Comparison of ENCODE assay signal across 9 mouse cellular contexts in genomic region chr10:22151056-22151862, GRCm38 (mm10). TPM values are rescaled to one million over a fixed set of nuclear protein-coding genes. Genes with fewer than 3 reads are reported as not detected.
DNase-seq lines count a peak whose midpoint lies in the region; ATAC-seq lines count a peak whose summit lies in the region.
"Not testable (repeated sequence)": the region's sequence is repeated elsewhere in the genome, so short reads cannot be mapped to it uniquely, and the experiment has no call there.
"Had no signal": no experiment of that assay in that cellular context is flagged by ENCODE, and none has a peak within 500 bp of the region (broad histone marks: within the 10 kb centered on the region; RNA-seq: fewer than 3 reads in every experiment).

No protein-coding gene starts in this region.

- peak overlapping the region; percentile 22 for H3K4me3 ChIP-seq in embryonic facial prominence, embryonic 13.5 days
- H3K4me3 ChIP-seq in heart, embryonic 10.5 days, result peak overlapping the region; percentile 77
- H3K4me3 ChIP-seq in hindbrain, embryonic 15.5 days; neural tube, embryonic 12.5 days: not testable (repeated sequence)
- peak overlapping the region; percentile 41 for H3K4me3 ChIP-seq in limb, embryonic 10.5 days
- H3K4me3 ChIP-seq in lung, embryonic 16.5 days (ENCODE audit: low read length), result peak overlapping the region; percentile 74

- not testable (repeated sequence) for H3K9ac ChIP-seq in embryonic facial prominence, embryonic 13.5 days; hindbrain, embryonic 15.5 days; lung, embryonic 16.5 days (ENCODE audit: low read length); neural tube, embryonic 12.5 days

- peaks cover 18% of the 10 kb centered on the region for H3K4me1 ChIP-seq in embryonic facial prominence, embryonic 13.5 days
- peaks cover 12% of the 10 kb centered on the region for H3K4me1 ChIP-seq in heart, embryonic 10.5 days
- H3K4me1 ChIP-seq in hindbrain, embryonic 15.5 days (replicated peaks), result peaks cover 28% of the 10 kb centered on the region
- H3K4me1 ChIP-seq in limb, embryonic 10.5 days, result peaks cover 25% of the 10 kb centered on the region
- H3K4me1 ChIP-seq in lung, embryonic 16.5 days (replicated peaks; ENCODE audit: control insufficient read depth, insufficient read depth, low read length), result peaks cover 12% of the 10 kb centered on the region
- H3K4me1 ChIP-seq in neural tube, embryonic 12.5 days, result peaks cover 28% of the 10 kb centered on the region

- H3K9me3 ChIP-seq in embryonic facial prominence, embryonic 13.5 days; heart, embryonic 10.5 days; hindbrain, embryonic 15.5 days; limb, embryonic 10.5 days (replicated peaks); lung, embryonic 16.5 days (ENCODE audit: control insufficient read depth, low read length); neural tube, embryonic 12.5 days: not testable (repeated sequence)

- H3K36me3 ChIP-seq in embryonic facial prominence, embryonic 13.5 days; heart, embryonic 10.5 days; hindbrain, embryonic 15.5 days; limb, embryonic 10.5 days; lung, embryonic 16.5 days (ENCODE audit: control insufficient read depth, insufficient read depth, low read length); neural tube, embryonic 12.5 days: not testable (repeated sequence)

- peak; percentile 1 for DNase-seq in NIH3T3 (ENCODE audit: low read depth)
- DNase-seq in heart, embryonic 10.5 days (ENCODE audit: low spot score), result not testable (repeated sequence)
- peak; percentile 51 for DNase-seq in limb, embryonic 10.5 days (ENCODE audit: low spot score)
- peak; percentile 48 for DNase-seq in testis, postnatal 10 days (ENCODE audit: low spot score)

- peak overlapping the region; percentile 95 for H3K4me2 ChIP-seq in embryonic facial prominence, embryonic 13.5 days
- H3K4me2 ChIP-seq in hindbrain, embryonic 15.5 days, result peak overlapping the region; percentile 7; the same call in 1 of the 2 replicates
- H3K4me2 ChIP-seq in lung, embryonic 16.5 days (ENCODE audit: low read depth, low read length), result peak overlapping the region; percentile 36
- H3K4me2 ChIP-seq in neural tube, embryonic 12.5 days (replicated peaks), result peak overlapping the region; percentile 85

- H3K27me3 ChIP-seq in embryonic facial prominence, embryonic 13.5 days, result peaks cover 59% of the 10 kb centered on the region
- peaks cover 58% of the 10 kb centered on the region for H3K27me3 ChIP-seq in heart, embryonic 10.5 days (ENCODE audit: insufficient read depth, poor library complexity, severe bottlenecking)
- peaks cover 38% of the 10 kb centered on the region for H3K27me3 ChIP-seq in hindbrain, embryonic 15.5 days
- peaks cover 65% of the 10 kb centered on the region for H3K27me3 ChIP-seq in limb, embryonic 10.5 days (ENCODE audit: low read depth, poor library complexity, severe bottlenecking)
- H3K27me3 ChIP-seq in lung, embryonic 16.5 days (ENCODE audit: control insufficient read depth, insufficient read depth, low read depth, low read length), result peaks cover 27% of the 10 kb centered on the region
- peaks cover 56% of the 10 kb centered on the region for H3K27me3 ChIP-seq in neural tube, embryonic 12.5 days (replicated peaks)

- not testable (repeated sequence) for ATAC-seq in embryonic facial prominence, embryonic 13.5 days (ENCODE audit: insufficient number of reproducible peaks, insufficient read depth, low FRiP score, low TSS enrichment, low read depth); hindbrain, embryonic 15.5 days (ENCODE audit: low FRiP score, low read depth); lung, embryonic 16.5 days (ENCODE audit: low read depth); neural tube, embryonic 12.5 days (ENCODE audit: low FRiP score, low read depth)

- WGBS in embryonic facial prominence, embryonic 13.5 days, result under 1% methylated on average over 55 of the region's 55 CpGs
- WGBS in heart, embryonic 10.5 days, result 1% methylated on average over 55 of the region's 55 CpGs
- 1% methylated on average over 55 of the region's 55 CpGs for WGBS in hindbrain, embryonic 15.5 days
- WGBS in limb, embryonic 10.5 days, result under 1% methylated on average over 55 of the region's 55 CpGs
- under 1% methylated on average over 55 of the region's 55 CpGs for WGBS in lung, embryonic 16.5 days
- WGBS in neural tube, embryonic 12.5 days, result under 1% methylated on average over 55 of the region's 55 CpGs

- H3K27ac ChIP-seq in embryonic facial prominence, embryonic 13.5 days; heart, embryonic 10.5 days; hindbrain, embryonic 15.5 days (replicated peaks); limb, embryonic 10.5 days; lung, embryonic 16.5 days (ENCODE audit: low read length); neural tube, embryonic 12.5 days: not testable (repeated sequence)

RNA-seq across cellular contexts. Expression of gene E030030I06Rik, which starts 2.2 kb away (rescaled TPM):
- 18.9 and 20.0 TPM in 2 replicates for polyA plus RNA-seq in embryonic facial prominence, embryonic 13.5 days (2015; fragmentation: Nextera tagmentation; extraction: Ambion mirVana)
- polyA plus RNA-seq in heart, embryonic 10.5 days (2016; fragmentation: Nextera tagmentation; extraction: Ambion mirVana), result 18.6 and 22.0 TPM in 2 replicates
- polyA plus RNA-seq in hindbrain, embryonic 15.5 days (2015; fragmentation: Nextera tagmentation; extraction: Ambion mirVana), result 3.4 and 4.7 TPM in 2 replicates
- 16.0 and 18.7 TPM in 2 replicates for polyA plus RNA-seq in limb, embryonic 10.5 days (2016; fragmentation: Nextera tagmentation; extraction: Ambion mirVana)
- polyA plus RNA-seq in lung, embryonic 16.5 days (2015; fragmentation: Nextera tagmentation; extraction: Ambion mirVana), result 24.5 and 31.4 TPM in 2 replicates
- polyA plus RNA-seq in neural tube, embryonic 12.5 days (2016; fragmentation: Nextera tagmentation; extraction: Ambion mirVana), result 11.1 and 14.7 TPM in 2 replicates

RNA-seq across cellular contexts. Expression of gene Raet1e, which starts 7.1 kb away (rescaled TPM):
- 5.8 and 6.6 TPM in 2 replicates for polyA plus RNA-seq in embryonic facial prominence, embryonic 13.5 days (2015; fragmentation: Nextera tagmentation; extraction: Ambion mirVana)
- 9.6 and 12.1 TPM in 2 replicates for polyA plus RNA-seq in heart, embryonic 10.5 days (2016; fragmentation: Nextera tagmentation; extraction: Ambion mirVana)
- polyA plus RNA-seq in hindbrain, embryonic 15.5 days (2015; fragmentation: Nextera tagmentation; extraction: Ambion mirVana), result 0.75 and 1.0 TPM in 2 replicates
- polyA plus RNA-seq in limb, embryonic 10.5 days (2016; fragmentation: Nextera tagmentation; extraction: Ambion mirVana), result 12.6 and 12.8 TPM in 2 replicates
- 9.0 and 10.8 TPM in 2 replicates for polyA plus RNA-seq in lung, embryonic 16.5 days (2015; fragmentation: Nextera tagmentation; extraction: Ambion mirVana)
- polyA plus RNA-seq in neural tube, embryonic 12.5 days (2016; fragmentation: Nextera tagmentation; extraction: Ambion mirVana), result 4.9 and 5.8 TPM in 2 replicates
- polyA plus RNA-seq: activated CD4-positive, CD25-positive, alpha-beta regulatory T cell, adult 4 months had no signal

RNA-seq across cellular contexts. Expression of gene H60b, which starts 7.1 kb away (rescaled TPM):
- polyA plus RNA-seq in embryonic facial prominence, embryonic 13.5 days (2015; fragmentation: Nextera tagmentation; extraction: Ambion mirVana), result 0.37 and 1.3 TPM in 2 replicates
- polyA plus RNA-seq in heart, embryonic 10.5 days (2016; fragmentation: Nextera tagmentation; extraction: Ambion mirVana), result 0.35 and 1.4 TPM in 2 replicates
- 0.58 and 0.80 TPM in 2 replicates for polyA plus RNA-seq in hindbrain, embryonic 15.5 days (2015; fragmentation: Nextera tagmentation; extraction: Ambion mirVana)
- 0.35 TPM in 1 of 2 replicates, not detected in the other for polyA plus RNA-seq in limb, embryonic 10.5 days (2016; fragmentation: Nextera tagmentation; extraction: Ambion mirVana)
- polyA plus RNA-seq in lung, embryonic 16.5 days (2015; fragmentation: Nextera tagmentation; extraction: Ambion mirVana), result 0.99 and 1.6 TPM in 2 replicates
- 0.48 and 0.92 TPM in 2 replicates for polyA plus RNA-seq in neural tube, embryonic 12.5 days (2016; fragmentation: Nextera tagmentation; extraction: Ambion mirVana)

Comparison
In these comparisons a context has a peak if more than half of its experiments do, and no peak if none do; other contexts are left out.
1. H3K4me2 ChIP-seq: peak in every context shown above with its lines; median percentile 95 in embryonic facial prominence, embryonic 13.5 days; 85 in neural tube, embryonic 12.5 days; 36 in lung, embryonic 16.5 days; 7 in hindbrain, embryonic 15.5 days.